Mouse (Mus musculus) layer of hippocampus, postnatal 25 days (tissue): ENCODE measurements around the gene Fam13c. TPM values are rescaled to one million over a fixed set of nuclear protein-coding genes. Genes with fewer than 3 reads are reported as not detected.
A peak's percentile ranks its signal among the peaks of the same experiment; 100 is the strongest.
"Not testable (repeated sequence)": the region's sequence is repeated elsewhere in the genome, so short reads cannot be mapped to it uniquely, and the experiment has no call there.

Experiments
- DNase-seq, 2 experiments: peaks; one replicate each; pipeline ENCODE4 v3.0.0; 2022; ENCODE audit warnings: mixed read lengths in 2 of 2, low spot score in 1 of 2; ENCODE audit errors: extremely low spot score in 1 of 2
- total RNA-seq, 2 experiments: library from RNA; stranded (reverse); gene quantifications; 2 replicates each; pipeline ENCODE4 v1.2.3; 2021

Fam13c gene
- 10 to 100 TPM; 83.8 to 97.0 TPM for total RNA-seq

DNA sequence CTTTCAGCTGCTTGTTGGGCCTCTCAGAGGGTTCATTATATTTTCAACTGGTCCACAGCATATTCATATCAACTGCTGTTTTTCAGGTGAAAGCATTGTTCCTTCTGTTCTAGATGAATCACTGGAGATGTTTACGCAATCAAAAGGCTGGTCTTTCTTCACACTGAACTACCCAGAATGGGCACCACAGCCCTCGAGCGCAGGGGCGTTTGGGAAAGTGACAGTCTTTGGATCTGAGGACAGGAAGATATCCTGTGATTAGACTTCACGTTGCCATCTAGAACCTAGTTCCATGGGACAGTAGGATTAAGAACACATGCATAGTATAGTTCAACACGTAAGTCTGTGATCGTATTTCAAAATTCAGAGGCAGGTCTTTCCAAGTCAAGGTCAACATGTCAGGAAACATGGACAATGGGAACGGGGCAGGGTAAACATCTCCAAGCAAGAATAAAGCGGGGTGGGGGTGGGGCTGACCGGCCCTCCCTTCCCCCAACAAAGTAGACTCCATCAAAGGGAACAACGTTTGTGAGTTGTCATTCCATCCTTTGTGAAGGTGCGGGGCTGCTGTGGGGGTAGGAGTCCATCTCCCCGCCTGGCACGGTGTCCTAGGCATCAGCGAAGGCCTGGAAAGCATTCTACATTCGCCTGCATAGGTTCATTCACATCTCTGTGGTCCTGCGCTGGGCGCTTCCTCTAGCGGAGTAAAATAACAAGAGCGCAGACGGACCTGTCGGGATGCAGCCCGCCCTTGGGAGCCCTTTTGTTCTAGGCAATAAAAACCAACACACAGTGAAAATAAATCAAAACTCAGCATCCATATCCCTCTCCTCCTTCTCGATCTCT is at the start of gene Fam13c:
Fam13c (plus strand) TSS at position 806 of the 846 bp plus-strand sequence.
- DNase-seq, result no peak

DNA sequence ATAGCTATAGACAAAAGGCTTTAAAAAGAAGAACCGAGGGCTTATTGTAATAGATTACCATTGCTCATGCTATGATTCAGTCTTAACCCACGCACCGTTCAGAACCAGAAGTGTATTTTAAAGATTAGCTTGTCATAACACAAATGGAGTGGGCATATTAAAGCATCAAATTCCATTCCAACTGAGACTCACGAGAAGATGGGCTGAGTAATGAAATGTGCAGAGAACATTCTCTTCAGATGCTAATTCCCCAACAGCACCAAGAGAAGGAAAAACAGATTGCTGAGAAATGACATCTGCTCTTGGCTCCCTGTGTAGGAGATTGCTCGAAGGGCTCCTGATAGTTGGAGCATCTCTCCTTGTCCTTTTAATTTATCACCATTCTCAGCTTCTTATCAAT is 44.4 kb upstream of the Fam13c start:
- no peak for DNase-seq

DNA sequence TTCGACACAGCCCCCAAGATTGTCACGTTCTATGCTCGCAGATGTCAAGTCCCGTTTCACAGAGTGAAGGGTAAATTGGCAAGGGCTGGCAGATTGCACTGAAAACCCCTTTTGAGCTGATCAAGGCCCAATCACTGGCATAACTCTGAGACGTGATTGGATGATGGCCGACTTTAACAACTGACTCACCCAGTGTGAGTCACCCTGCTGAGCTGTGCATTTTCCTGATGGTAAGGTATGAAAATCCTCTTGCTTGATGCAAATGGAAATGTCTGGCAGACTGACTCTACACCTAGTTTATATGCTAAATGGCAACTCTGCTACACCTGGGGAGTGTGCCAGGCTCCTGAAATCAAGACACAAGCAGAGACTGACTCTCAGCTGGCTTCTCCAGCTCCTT is 42.1 kb upstream of the Fam13c start:
- DNase-seq, result no peak

DNA sequence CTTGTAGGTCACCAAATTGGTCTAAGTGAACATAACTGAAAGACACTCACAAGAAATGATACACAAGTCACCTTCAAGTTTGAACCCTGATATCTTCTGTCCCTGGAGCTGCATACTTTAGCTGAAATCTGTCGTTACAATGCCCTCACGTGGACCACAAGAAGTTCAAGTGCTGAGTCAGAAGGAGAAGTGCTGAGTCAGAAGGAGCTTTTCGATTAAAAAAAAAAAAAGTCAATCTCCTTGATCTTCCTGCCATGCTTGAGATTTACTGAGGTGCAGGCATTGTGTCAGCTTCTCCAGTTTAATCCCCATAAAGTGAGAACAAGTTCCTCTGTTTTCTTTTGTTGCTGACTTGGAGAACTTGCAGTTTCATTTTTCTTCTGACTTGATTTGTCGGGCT is 38.3 kb upstream of the Fam13c start:
- no peak for DNase-seq

DNA sequence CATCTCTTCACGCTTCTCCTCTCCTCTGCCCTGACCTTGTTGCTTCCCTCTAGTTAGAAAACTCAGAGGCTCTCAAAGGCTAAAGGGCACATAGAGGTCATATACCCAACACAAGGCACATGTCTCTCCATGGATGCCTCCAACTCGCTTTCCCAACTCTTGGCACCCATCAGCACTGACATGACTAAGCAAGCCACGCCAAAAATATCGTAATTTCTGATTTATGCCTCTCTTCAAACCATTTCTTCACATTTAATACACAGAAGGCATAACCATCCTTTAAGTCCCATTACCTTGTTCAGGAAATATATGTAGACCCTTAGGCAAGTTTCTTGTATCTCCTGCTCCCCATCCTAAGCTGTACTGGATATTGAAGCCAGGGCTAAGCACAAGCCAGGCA is 37.6 kb upstream of the Fam13c start:
- no peak for DNase-seq

DNA sequence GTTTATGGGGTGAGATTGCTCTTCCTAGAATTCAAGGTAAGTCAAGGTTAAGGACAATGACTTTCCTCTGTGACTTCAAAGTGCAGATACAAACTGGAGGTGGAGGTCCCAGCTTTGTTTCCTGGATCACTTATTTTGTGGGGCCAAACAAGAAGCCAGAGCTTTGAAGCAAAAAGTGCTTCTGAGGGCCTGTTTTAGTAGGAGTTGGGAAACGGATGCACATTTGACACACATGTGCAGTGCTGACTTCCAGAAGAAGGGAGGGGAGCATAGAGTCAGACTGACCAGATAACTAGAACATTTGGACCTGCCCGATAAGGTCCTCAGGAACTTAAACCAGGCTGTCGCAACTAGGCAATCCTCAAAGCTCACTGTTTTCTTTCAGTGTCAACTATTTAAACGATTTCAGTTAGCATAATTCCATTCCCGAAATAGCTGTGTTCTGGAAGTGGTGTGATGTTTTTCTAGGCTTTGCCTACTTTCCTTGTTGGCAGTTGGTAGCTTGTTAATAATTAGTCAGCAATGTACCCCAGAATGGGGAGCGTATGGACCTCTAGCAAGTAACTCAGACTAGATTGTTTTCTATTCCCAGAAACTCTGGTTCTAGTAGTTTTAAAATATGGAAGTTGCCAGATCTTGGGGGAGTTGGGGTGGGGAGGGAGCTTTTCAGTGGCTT is 22.3 kb upstream of the Fam13c start:
- no peak for DNase-seq

DNA sequence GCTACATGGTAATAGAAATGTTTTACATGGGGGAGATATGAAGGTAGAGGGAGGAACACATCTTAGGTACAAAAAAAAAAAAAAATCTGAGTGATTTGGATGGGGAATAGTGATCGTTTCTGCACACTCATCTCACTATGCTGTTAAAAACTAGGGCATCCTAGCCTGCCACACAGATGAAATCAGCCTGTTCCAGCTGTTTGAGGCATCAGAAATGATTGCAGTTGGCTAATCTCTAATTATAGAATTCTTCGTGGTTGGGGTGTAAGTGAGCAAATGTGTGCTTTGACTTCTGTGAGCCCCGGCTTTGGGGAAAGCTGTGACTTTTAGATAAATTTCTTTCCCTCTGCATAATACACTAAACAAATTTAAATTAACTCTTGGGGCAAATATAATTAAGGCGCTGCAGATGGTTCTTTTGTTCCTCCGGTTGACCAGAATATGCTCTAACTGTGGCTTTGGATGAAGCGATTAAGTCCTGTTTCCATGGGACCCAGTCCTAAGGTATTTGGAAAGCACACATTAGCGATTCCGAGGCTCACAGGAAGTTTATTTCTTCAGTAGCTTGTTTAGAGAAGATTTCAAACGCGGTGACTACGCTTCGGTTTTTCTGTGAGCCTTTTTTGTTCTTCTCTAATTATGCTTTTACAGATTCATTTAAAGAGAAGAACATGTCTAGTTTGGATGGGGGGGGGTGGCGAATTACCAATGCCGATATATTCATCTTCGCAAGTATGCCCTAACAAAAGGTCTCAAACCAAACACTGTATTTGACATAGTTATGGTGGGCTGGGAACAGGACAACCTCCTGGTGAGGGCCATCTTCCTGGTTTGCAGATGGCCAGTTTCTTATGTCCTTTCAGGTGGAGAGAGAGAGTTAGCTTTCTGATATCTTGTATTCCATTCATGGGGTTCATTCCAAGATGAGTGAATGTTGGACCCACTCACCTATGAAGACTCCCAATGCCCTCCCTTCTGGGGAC is 20.7 kb upstream of the Fam13c start:
- DNase-seq, result no peak

DNA sequence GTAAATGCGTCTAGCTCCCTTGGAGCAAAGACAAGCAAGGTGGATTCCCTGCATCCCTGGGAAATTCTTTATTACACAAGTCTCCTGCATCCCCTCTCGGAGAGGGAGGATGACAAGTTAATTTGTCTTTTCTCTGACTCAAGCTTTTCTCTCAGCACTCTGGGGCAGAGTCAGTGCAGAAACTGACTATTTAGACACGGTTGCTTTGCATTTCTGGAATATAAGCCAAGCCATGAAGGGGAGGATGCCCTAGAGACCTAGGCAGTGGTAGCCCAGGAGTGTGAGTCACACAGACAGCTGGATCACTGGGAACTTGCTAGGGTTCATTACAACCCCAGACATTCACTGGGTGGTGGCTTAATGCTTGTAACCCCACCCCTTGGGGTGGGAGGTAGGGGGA is 13.9 kb upstream of the Fam13c start:
- DNase-seq, result no peak

DNA sequence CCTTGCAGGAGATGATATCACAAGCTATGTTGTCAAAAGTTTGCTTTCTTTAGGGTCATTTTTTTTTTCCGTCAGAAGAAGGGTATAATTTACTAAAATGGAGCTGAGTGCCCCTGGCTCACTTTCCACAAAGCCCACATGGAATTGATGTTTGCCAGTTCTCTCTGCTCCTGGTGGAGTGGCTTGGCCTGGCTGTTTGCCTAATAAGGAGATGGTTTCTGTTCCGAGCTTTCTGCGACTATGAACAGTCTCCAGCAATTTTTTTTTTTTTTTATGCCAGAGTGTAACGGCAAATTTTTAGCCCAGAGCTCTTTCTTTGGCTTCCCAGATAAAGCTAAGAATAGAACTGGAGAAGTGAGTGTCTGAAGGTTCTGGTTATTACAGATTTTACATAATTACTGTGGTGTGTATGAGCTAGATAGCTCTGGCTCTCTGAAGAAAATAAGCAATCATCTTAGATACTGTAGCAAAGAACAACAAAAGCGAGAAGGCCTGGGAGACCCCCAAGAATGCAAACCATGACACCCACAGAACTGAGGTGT is 12.1 kb upstream of the Fam13c start:
- no peak for DNase-seq

DNA sequence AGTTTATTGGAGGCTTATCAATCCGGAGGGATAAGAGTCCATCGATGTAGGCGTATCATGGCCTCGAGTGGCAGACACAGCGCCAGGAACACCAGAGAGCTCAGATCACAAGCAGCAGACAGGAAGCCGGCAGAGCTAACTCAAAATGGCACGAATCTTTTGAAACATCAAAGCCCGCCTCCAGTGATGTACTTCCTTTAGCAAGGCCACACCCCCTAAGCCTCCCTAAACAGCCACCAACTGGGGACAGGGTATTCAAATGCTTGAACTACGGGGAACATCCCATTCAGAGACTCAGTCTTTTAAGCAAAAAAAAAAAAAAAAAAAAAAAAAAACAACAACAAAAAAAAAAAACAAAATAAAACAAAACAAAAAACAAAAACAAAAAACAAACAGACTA is 10.9 kb upstream of the Fam13c start:
- no peak for DNase-seq

DNA sequence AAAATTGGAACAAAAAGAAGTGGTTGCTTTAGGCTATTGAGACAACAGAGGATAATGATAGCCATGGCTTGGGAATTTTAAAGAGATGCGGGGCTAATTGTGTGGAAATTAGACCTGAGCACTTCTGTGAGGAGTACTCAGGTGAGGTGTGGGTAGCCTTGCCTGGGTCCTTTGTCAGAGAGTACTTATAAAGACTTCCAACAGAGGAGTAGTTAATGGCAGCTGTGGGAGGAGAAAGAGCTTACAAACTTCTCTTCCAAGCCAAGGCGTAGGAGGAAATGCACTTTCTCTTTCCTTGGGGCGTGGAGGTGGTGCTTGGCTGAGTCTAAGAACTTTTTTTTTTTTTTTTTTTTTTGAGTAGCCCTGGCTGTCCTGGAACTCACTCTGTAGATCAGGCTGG is 6.9 kb upstream of the Fam13c start:
- DNase-seq, result no peak

DNA sequence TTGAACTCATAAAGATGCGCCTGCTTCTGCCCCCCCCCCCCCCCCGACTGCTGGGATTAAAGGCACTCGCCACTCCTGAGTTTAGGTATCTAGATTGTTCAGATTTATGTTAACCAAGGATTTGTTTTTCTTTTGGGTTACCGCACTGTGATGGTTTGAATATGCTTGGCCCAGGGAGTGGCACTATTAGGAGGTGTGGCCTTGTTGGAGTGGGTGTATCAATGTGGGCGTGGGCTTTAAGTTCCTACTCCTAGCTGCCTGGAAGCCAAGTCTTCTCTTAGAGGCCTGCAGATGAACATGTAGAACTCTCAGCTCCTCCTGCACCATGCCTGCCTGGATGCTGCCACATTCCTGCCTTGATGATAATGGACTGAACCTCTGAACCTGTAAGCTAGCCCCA is 6.5 kb upstream of the Fam13c start:
- not testable (repeated sequence) for DNase-seq

DNA sequence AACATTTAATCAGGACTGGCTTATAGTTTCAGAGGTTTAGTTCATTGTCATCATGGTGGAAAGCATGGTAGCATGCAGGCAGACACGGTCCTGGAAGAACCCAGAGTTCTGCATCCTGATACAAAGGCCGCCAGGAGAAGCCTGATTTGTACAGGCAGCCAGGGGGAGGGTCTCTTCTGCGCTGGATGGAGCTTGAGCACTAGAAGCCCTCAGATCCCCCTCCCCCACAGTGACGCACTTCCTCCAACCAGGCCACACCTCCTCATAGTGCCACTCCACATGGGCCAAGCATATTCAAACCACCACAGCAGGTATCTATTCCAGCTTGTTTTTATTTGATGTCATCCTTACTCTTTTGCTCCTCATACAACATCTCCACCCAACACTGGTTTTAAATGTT is 3.6 kb upstream of the Fam13c start:
- DNase-seq, result no peak

DNA sequence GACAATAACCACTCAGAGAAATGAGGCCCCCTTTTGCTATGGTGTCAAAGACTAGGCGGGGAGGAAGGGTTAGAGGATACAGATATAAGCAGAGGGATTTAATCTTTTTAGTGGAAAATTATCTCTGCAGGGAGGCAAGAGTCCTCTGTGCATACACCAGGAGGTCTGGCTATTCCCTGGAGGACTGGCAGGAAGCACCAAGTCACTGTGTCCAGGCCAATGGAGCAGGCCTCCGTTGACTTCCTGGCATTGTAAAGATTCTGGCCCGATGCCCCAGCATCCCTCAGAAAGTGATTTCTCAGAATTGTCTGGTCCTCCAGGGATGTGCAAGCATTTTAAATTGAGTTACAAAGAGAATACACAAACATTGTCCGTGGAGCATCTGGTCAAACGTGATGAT is 3.0 kb upstream of the Fam13c start:
- DNase-seq, result no peak

DNA sequence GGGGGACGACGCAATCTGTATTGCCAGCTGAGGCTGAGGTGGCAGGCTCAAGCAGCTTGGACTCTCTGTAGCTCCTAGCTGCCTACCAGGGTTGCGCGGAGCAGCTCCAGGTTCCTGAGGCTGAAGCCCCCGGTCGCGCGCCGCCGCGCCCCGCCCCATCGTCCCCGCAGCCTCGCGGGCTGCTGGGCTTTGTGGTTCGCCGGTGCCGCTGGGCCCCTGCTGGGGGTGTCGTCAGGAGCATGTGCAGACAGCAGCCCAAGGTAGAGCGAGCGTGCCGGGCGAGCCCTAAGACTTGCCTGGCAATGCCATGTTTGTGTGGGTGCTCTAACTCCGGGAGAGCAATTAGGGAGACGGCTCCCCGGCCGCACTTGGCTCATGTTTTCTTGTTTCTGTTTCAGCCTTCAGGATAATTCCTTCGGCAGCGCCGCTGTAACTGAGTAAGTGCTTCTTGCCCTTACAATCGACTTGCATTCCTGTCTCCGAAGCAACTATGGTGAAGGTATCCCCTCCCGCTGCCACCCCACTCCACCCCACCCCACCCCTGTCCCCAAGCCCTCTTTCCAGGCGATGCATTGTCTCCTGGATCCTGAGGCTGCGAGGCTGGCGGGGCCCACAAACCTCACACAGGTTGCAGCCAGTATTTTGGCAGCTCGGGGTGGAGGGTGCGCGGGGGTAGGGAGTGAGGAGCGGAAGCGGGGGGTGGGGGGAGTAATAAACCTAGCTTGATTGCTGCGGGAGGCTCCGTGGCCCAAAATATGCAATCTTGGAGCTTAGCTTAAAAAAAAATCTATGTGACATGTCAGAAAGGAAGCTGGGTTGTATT is 569 bp downstream of the Fam13c start:
- DNase-seq, result peak; percentile 57 to 74

DNA sequence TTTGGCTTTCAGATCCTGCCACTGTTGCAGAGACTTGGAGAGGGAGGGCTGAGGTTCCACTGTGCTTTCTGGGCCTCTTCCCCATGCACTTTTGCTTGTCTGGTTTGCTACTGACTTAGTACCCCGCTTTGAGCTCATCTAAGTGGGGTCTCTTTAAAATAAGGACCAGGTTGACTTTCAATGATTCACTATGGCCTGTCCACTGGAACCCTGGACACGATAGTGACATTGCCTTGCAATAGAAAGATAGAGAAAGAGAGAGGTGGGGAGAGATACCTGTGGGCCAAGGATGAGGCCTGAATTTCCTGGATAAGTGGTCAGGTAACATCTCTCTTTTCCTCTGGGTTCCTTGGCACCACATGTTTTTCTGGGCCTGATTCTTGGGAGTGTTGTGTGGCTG is 1.9 kb downstream of the Fam13c start:
- no peak for DNase-seq

DNA sequence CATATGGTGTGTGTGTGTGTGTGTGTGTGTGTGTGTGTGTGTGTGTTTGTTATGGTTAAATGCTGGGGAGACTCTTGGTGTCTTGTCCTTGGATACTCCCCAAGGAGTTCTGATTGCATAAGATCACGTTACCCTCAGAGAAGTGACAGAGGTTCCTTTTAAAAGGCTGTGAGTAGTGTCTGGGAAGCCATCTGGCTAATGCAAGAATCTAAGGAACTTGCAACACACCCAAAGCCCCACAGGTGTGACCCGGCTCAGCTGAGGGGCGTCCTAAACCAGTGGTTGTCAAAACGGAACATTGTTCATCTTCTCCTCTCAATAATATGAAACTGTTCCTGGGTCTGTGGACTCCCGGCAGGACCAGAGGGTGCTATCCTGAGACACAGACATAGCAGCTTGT is 2.3 kb downstream of the Fam13c start:
- no peak for DNase-seq

DNA sequence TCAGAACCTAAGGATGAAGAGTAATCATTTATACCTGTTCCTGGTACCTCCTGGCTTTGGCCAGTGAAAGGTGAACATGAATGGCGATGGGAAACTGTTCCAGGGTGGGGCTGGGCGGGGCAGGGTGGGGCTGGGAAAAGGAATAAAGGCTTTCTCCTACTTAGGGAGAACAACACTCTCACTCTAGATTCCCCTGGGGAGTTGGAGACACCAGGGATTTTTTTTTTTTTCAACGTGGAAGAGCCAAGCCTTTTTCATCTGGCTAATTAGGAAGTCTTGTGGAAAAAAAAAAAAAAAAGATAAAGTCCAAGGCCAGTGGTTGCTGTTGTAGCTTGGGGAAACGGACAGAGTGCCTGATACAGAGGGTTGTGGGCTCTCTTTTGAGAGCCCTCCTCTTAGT is 7.5 kb downstream of the Fam13c start:
- DNase-seq, result no peak

DNA sequence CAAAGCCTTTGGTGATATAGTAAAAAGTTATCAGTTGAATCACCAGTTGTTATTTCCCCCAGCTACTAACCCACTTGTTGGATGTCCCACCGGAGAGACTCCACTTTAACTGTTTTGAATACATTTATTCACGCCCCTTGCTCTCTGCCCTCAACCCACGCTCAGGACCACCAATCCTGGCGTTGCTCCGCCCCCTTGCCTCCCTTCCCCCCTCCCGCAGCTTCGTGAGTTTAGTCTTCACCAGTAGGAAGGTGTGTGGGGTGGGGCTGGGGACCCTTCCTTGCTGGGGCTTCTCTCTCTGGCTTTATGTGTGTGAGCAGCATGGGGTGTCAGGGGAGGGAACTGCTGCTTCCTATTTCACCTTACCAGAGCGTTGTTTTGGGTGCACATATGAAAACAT is 8.9 kb downstream of the Fam13c start:
- no peak for DNase-seq

DNA sequence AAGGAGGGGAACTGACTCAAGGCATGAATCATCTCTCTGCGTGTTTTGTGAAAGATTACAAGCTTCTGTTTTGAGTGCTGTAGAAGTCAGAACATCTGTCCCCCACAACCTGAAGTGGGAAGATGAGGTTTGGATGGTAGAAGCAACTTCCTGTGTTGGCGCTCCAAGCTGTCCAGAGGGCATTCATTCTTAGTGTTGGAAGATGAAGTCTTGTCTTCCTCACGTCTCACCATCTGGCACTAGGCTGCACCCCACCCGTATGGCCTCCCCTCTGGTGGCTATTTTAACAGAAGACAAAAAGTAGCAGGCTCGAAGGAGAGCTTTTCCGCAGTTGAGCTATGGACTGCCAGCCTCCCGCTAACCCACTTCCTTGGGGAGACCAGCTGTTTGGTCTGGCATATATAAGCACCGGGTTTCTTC is 15.6 kb downstream of the Fam13c start:
- DNase-seq, result no peak
